Mouse (Mus musculus) forebrain, embryonic 11.5 days (tissue): Measurements from ENCODE around the gene Gm4491. TPM values are rescaled to one million over a fixed set of nuclear protein-coding genes. Genes with fewer than 3 reads are reported as not detected.

Source experiments
- ATAC-seq: fragments of 200-750 bp; cut with Nextera tagmentation; replicated peaks from 2 replicates; pipeline ENCODE4 v1.8.0; 2017; ENCODE audit warnings: moderate TSS enrichment; ENCODE audit not compliant: low FRiP score
- DNase-seq: peaks from one replicate; pipeline ENCODE4 v3.0.0-alpha.2; 2017; ENCODE audit warnings: low spot score
- H3K27ac ChIP-seq: fragments of 300-500 bp; sonication (generic); 2 replicates; pipeline ENCODE4 v1.5.1; 2014; ENCODE audit warnings: low read depth, low read length
- H3K27me3 ChIP-seq: fragments of 300-500 bp; sonication (generic); 2 replicates; pipeline ENCODE4 v1.6.1; 2014; ENCODE audit warnings: mild to moderate bottlenecking, low read length, mixed read lengths; ENCODE audit not compliant: control insufficient read depth, insufficient read depth
- H3K36me3 ChIP-seq: fragments of 300-500 bp; sonication (generic); 2 replicates; pipeline ENCODE4 v1.6.1; 2014; ENCODE audit warnings: mild to moderate bottlenecking, low read length, moderate library complexity, mixed read lengths; ENCODE audit not compliant: control insufficient read depth, insufficient read depth
- H3K4me1 ChIP-seq: fragments of 300-500 bp; sonication (generic); replicated peaks from 2 replicates; pipeline ENCODE4 v1.6.1; 2014; ENCODE audit warnings: low read length, mixed read lengths; ENCODE audit not compliant: control insufficient read depth, insufficient read depth
- H3K4me2 ChIP-seq: fragments of 300-500 bp; sonication (generic); 2 replicates; pipeline ENCODE4 v1.6.1; 2014; ENCODE audit warnings: low read depth, mild to moderate bottlenecking, low read length, moderate library complexity, mixed read lengths; ENCODE audit not compliant: severe bottlenecking
- H3K4me3 ChIP-seq: fragments of 300-500 bp; sonication (generic); 2 replicates; pipeline ENCODE4 v1.5.1; 2014; ENCODE audit warnings: low read depth, low read length
- H3K9ac ChIP-seq: fragments of 300-500 bp; sonication (generic); 2 replicates; pipeline ENCODE4 v1.6.1; 2014; ENCODE audit warnings: low read length
- H3K9me3 ChIP-seq: fragments of 300-500 bp; sonication (generic); 2 replicates; pipeline ENCODE4 v1.6.1; 2016; ENCODE audit warnings: low read length, mixed read lengths; ENCODE audit not compliant: control insufficient read depth
- WGBS: fragments of 180-500 bp; shearing (Covaris S2); extraction: QIAGEN DNeasy Blood & Tissue Kit; methylation state at CpG from one replicate; pipeline ENCODE4 v1.1.7; 2014; 5-methylcytosine and 5-hydroxymethylcytosine counted together
- polyA plus RNA-seq: library from polyadenylated mRNA; unstranded; fragments of >200 nt; fragmentation: Nextera tagmentation; extraction: Ambion mirVana; gene quantifications from 2 replicates; pipeline ENCODE4 v1.2.1, GENCODE M21; 2014

Gm4491 gene
- polyA plus RNA-seq, 1 experiment from 2014 or later: not detected

DNA sequence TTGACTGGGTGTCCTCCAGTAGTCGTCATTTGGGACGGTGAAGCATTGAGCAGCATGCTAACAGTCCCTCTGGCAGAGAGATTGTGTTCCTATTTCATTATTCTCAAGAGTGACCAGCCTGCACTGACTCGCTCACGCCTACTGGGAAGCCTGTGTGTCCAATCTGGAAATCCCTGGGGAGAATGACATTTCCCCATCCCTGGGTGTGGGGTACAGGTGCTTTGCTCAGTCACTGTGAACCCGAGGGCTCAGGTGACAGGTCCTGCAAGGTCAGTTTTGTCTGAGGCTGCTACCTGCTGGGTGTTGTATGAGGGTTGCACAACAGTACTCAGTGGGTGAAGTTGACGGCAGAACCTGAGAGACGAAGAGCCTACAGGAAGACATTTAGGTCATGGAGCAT, 6.6 kb upstream of the Gm4491 start:
- ATAC-seq (no peak), DNase-seq (no peak)

GRCm38 (mm10) chr14:57109194-57109593, 6.5 kb downstream of the Gm4491 start:
- Histone ChIP-seq H3K9ac (no peak overlapping the region), H3K9me3 (no peaks in the 10 kb centered on the region), H3K4me2 (no peak overlapping the region), H3K4me3 (no peak overlapping the region), H3K27ac (no peak overlapping the region), H3K36me3 (no peaks in the 10 kb centered on the region), H3K27me3 (peaks cover 33% of the 10 kb centered on the region), H3K4me1 (peaks cover 8% of the 10 kb centered on the region; the same call in 1 of the 2 replicates)
- ATAC-seq (no peak), DNase-seq (peak; percentile 74)
- 7% methylated on average over 4 of the region's 4 CpGs for WGBS

More for the DNA sequence above, 6.6 kb upstream of the Gm4491 start:
- H3K9ac ChIP-seq: no peak overlapping the region
- 89% methylated on average over 7 of the region's 7 CpGs for WGBS
- no peaks in the 10 kb centered on the region for H3K36me3 ChIP-seq
- no peaks in the 10 kb centered on the region for H3K4me1 ChIP-seq
- H3K9me3 ChIP-seq: no peaks in the 10 kb centered on the region
- no peaks in the 10 kb centered on the region for H3K27me3 ChIP-seq
- no peak overlapping the region for H3K4me3 ChIP-seq
- no peak overlapping the region for H3K4me2 ChIP-seq
- H3K27ac ChIP-seq: no peak overlapping the region

DNA sequence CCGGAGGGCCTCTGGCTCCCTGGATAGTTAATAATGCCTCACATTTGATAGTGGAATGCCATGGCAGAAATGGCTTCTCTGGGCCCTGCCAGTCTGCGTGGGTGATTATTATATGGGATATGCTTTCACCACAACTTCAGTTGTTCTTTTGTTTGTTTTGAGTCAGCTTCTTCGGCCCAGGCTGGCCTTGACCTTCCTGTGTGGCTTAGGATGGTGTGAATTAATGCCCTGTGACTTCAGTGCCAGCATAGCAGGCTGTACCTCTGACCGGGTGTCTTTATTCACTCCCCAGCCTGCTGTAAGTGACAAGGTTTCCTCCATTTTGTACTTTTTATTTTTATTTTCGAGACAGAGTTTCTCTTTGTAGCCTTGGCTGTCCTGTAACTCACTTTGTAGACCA, 7.8 kb downstream of the Gm4491 start:
- H3K4me1 ChIP-seq: peaks cover 13% of the 10 kb centered on the region; the same call in 1 of the 2 replicates
- 72% methylated on average over 5 of the region's 5 CpGs for WGBS
- DNase-seq: no peak
- H3K27me3 ChIP-seq: peaks cover 45% of the 10 kb centered on the region
- H3K9ac ChIP-seq: no peak overlapping the region
- no peaks in the 10 kb centered on the region for H3K36me3 ChIP-seq
- H3K27ac ChIP-seq: no peak overlapping the region
- no peak for ATAC-seq
- H3K4me3 ChIP-seq: no peak overlapping the region
- no peak overlapping the region for H3K4me2 ChIP-seq
- no peaks in the 10 kb centered on the region for H3K9me3 ChIP-seq

- H3K9me3 ChIP-seq: no peaks in the 10 kb centered on the region
- no peak for ATAC-seq
- H3K9ac ChIP-seq: no peak overlapping the region
- H3K4me1 ChIP-seq: peaks cover 13% of the 10 kb centered on the region; the same call in 1 of the 2 replicates
- no peak for DNase-seq
- H3K27me3 ChIP-seq: peaks cover 49% of the 10 kb centered on the region
- no peaks in the 10 kb centered on the region for H3K36me3 ChIP-seq
- no peak overlapping the region for H3K27ac ChIP-seq
- H3K4me3 ChIP-seq: no peak overlapping the region
- H3K4me2 ChIP-seq: no peak overlapping the region
- WGBS: 77% methylated on average over 8 of the region's 8 CpGs
These were observed 8.6 kb downstream of the Gm4491 start for GRCm38 (mm10) chr14:57107091-57107490.

GRCm38 (mm10) chr14:57105721-57106120, 10.0 kb downstream of the Gm4491 start:
- Histone ChIP-seq H3K9me3 (no peaks in the 10 kb centered on the region), H3K4me2 (no peak overlapping the region), H3K4me3 (no peak overlapping the region), H3K27ac (no peak overlapping the region), H3K9ac (no peak overlapping the region), H3K4me1 (peaks cover 13% of the 10 kb centered on the region; the same call in 1 of the 2 replicates), H3K27me3 (peaks cover 50% of the 10 kb centered on the region), H3K36me3 (no peaks in the 10 kb centered on the region)
- ATAC-seq (no peak), DNase-seq (no peak)
- 38% methylated on average over 11 of the region's 11 CpGs for WGBS

DNA sequence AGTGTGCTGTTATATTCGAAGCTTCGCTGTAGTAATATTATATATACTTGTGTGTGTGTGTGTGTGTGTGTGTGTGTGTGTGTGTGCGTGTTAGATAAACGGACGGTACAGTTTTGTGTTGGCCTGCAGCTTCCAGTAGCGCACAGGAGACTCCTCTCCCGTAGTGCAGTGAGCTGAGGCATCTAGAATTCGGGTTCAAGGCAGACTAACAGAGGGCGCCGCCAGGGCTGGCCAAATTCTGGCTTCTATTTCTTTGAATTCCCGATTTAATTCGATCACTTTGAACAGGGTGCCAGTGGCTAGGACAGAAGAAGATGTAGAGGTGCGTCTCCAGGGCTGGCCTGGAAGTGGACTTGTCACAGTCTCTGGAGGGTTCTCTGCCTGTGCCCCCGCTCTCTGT, 10.6 kb downstream of the Gm4491 start:
- peaks cover 50% of the 10 kb centered on the region for H3K27me3 ChIP-seq
- ATAC-seq: no peak
- WGBS: 8% methylated on average over 14 of the region's 14 CpGs
- no peak overlapping the region for H3K27ac ChIP-seq
- H3K4me1 ChIP-seq: peaks cover 13% of the 10 kb centered on the region; the same call in 1 of the 2 replicates
- peak overlapping the region; percentile 100 for H3K4me2 ChIP-seq
- H3K4me3 ChIP-seq: no peak overlapping the region
- H3K36me3 ChIP-seq: no peaks in the 10 kb centered on the region
- DNase-seq: no peak
- H3K9me3 ChIP-seq: no peaks in the 10 kb centered on the region
- H3K9ac ChIP-seq: no peak overlapping the region

GRCm38 (mm10) chr14:57104106-57105023, 11.3 kb downstream of the Gm4491 start, which contains the start of gene Gjb2:
Gene Gjb2 (minus strand): TSS chr14:57104702.
- Histone ChIP-seq H3K4me1 (peaks cover 14% of the 10 kb centered on the region; the same call in 1 of the 2 replicates), H3K36me3 (no peaks in the 10 kb centered on the region), H3K4me3 (peak within 1 kb of the TSS; percentile 49), H3K4me2 (peak within 1 kb of the TSS; percentile 100), H3K9ac (peak within 1 kb of the TSS; percentile 39), H3K27me3 (peaks cover 50% of the 10 kb centered on the region), H3K9me3 (no peaks in the 10 kb centered on the region), H3K27ac (no peak within 1 kb of the TSS)
- 0% methylated on average over 100 of the region's 101 CpGs for WGBS
- ATAC-seq (0 out of 2 replicates have a peak, but pooled peaks have one; percentile 51), DNase-seq (peak; percentile 77)

- DNase-seq (no peak), ATAC-seq (no peak)
- Histone ChIP-seq H3K9ac (peak overlapping the region; percentile 39), H3K9me3 (no peaks in the 10 kb centered on the region), H3K4me2 (peak overlapping the region; percentile 100), H3K36me3 (no peaks in the 10 kb centered on the region), H3K27ac (no peak overlapping the region), H3K4me1 (peaks cover 14% of the 10 kb centered on the region; the same call in 1 of the 2 replicates), H3K4me3 (peak overlapping the region; percentile 49), H3K27me3 (peaks cover 50% of the 10 kb centered on the region)
- WGBS: 4% methylated on average over 22 of the region's 22 CpGs
These were observed 12.0 kb downstream of the Gm4491 start for GRCm38 (mm10) chr14:57103711-57104105.
